ENCODE assay signal across 12 mouse cellular contexts in genomic region chr11:96320688-96321087, GRCm38 (mm10). TPM values are rescaled to one million over a fixed set of nuclear protein-coding genes. Genes with fewer than 3 reads are reported as not detected.
DNase-seq lines count a peak whose midpoint lies in the region; ATAC-seq lines count a peak whose summit lies in the region.
"Had no signal": no experiment of that assay in that cellular context is flagged by ENCODE, and none has a peak within 500 bp of the region (broad histone marks: within the 10 kb centered on the region; RNA-seq: fewer than 3 reads in every experiment).

No protein-coding gene starts in this region.

- DNase-seq in kidney, adult 18-20 months: peak; percentile 55
- no peak for DNase-seq in kidney, adult 11 months
- no peak for DNase-seq in right cerebral cortex, adult 2 months (ENCODE audit: low spot score in 2 of 2)
- DNase-seq in left cerebral cortex, postnatal 25 days (ENCODE audit: low spot score in 2 of 2): no peak
- DNase-seq in thymus, postnatal 10 days (ENCODE audit: low spot score in 2 of 2): no peak
- DNase-seq: forebrain, postnatal 0 days; heart, postnatal 14 days had no signal

- H3K27me3 ChIP-seq in hindbrain, embryonic 13.5 days: peaks cover 87% of the 10 kb centered on the region
- H3K27me3 ChIP-seq in kidney, embryonic 15.5 days: no peaks in the 10 kb centered on the region
- H3K27me3 ChIP-seq in neural tube, embryonic 12.5 days (replicated peaks): no peaks in the 10 kb centered on the region

- no peak for ATAC-seq in hindbrain, embryonic 13.5 days (ENCODE audit: low FRiP score)
- no peak for ATAC-seq in kidney, embryonic 15.5 days (replicated peaks; ENCODE audit: low FRiP score)
- ATAC-seq in neural tube, embryonic 12.5 days (ENCODE audit: low FRiP score, low read depth): no peak
- ATAC-seq: forebrain, postnatal 0 days had no signal

- peak overlapping the region; percentile 57 for H3K4me3 ChIP-seq in hindbrain, embryonic 13.5 days
- H3K4me3 ChIP-seq in kidney, embryonic 15.5 days (replicated peaks): peak overlapping the region; percentile 80
- H3K4me3 ChIP-seq in neural tube, embryonic 12.5 days: peak overlapping the region; percentile 99

- no peaks in the 10 kb centered on the region for H3K36me3 ChIP-seq in hindbrain, embryonic 13.5 days
- peaks cover 8% of the 10 kb centered on the region for H3K36me3 ChIP-seq in kidney, embryonic 15.5 days
- H3K36me3 ChIP-seq in neural tube, embryonic 12.5 days: peaks cover 12% of the 10 kb centered on the region; the same call in 1 of the 2 replicates

- peak overlapping the region; percentile 83 for H3K4me2 ChIP-seq in hindbrain, embryonic 13.5 days
- peak overlapping the region; percentile 90 for H3K4me2 ChIP-seq in kidney, embryonic 15.5 days
- peak overlapping the region; percentile 100 for H3K4me2 ChIP-seq in neural tube, embryonic 12.5 days (replicated peaks)

- peak overlapping the region; percentile 100 for H3K27ac ChIP-seq in hindbrain, embryonic 13.5 days
- H3K27ac ChIP-seq in kidney, embryonic 15.5 days: peak overlapping the region; percentile 100
- peak overlapping the region; percentile 100 for H3K27ac ChIP-seq in neural tube, embryonic 12.5 days

- intact Hi-C loops in left cerebral cortex, postnatal 25 days (cut with DNase I): loop anchor here (10.0 kb wide), 1 partner anchor 146 kb away; no protein-coding TSS in a partner anchor

- H3K9me3 ChIP-seq in hindbrain, embryonic 13.5 days: no peaks in the 10 kb centered on the region
- H3K9me3 ChIP-seq in kidney, embryonic 15.5 days (replicated peaks): no peaks in the 10 kb centered on the region
- H3K9me3 ChIP-seq in neural tube, embryonic 12.5 days: no peaks in the 10 kb centered on the region
- H3K9me3 ChIP-seq: megakaryocyte, embryonic 14.5 days had no signal

- WGBS in hindbrain, embryonic 13.5 days: 5% methylated on average over 17 of the region's 17 CpGs
- WGBS in kidney, embryonic 15.5 days: 6% methylated on average over 17 of the region's 17 CpGs
- under 1% methylated on average over 17 of the region's 17 CpGs for WGBS in neural tube, embryonic 12.5 days

- peak overlapping the region; percentile 99 for H3K9ac ChIP-seq in hindbrain, embryonic 13.5 days
- H3K9ac ChIP-seq in kidney, embryonic 15.5 days: peak overlapping the region; percentile 72
- H3K9ac ChIP-seq in neural tube, embryonic 12.5 days: peak overlapping the region; percentile 100
- H3K9ac ChIP-seq: forebrain, postnatal 0 days had no signal

- H3K4me1 ChIP-seq in hindbrain, embryonic 13.5 days (replicated peaks): peaks cover 3% of the 10 kb centered on the region
- peaks cover 86% of the 10 kb centered on the region for H3K4me1 ChIP-seq in kidney, embryonic 15.5 days
- peaks cover 56% of the 10 kb centered on the region for H3K4me1 ChIP-seq in neural tube, embryonic 12.5 days

RNA-seq across cellular contexts. Expression of gene Hoxb3, which starts 2.4 kb away (rescaled TPM):
- 11.9 and 14.5 TPM in 2 replicates for polyA plus RNA-seq in hindbrain, embryonic 13.5 days (2015; fragmentation: Nextera tagmentation; extraction: Ambion mirVana)
- polyA plus RNA-seq in kidney, embryonic 15.5 days (2015; fragmentation: Nextera tagmentation; extraction: Ambion mirVana): 4.4 and 4.5 TPM in 2 replicates
- 21.2 and 26.5 TPM in 2 replicates for polyA plus RNA-seq in neural tube, embryonic 12.5 days (2016; fragmentation: Nextera tagmentation; extraction: Ambion mirVana)
- total RNA-seq in left cerebral cortex, postnatal 25 days (2021): not detected
- total RNA-seq: forebrain, postnatal 0 days; left cerebral cortex, adult 8-10 months had no signal
- polyA plus RNA-seq: forebrain, postnatal 0 days had no signal

RNA-seq across cellular contexts. Expression of gene Hoxb4, which starts 2.6 kb away (rescaled TPM):
- polyA plus RNA-seq in hindbrain, embryonic 13.5 days (2015; fragmentation: Nextera tagmentation; extraction: Ambion mirVana): 9.5 and 11.3 TPM in 2 replicates
- 6.4 and 7.1 TPM in 2 replicates for polyA plus RNA-seq in kidney, embryonic 15.5 days (2015; fragmentation: Nextera tagmentation; extraction: Ambion mirVana)
- polyA plus RNA-seq in neural tube, embryonic 12.5 days (2016; fragmentation: Nextera tagmentation; extraction: Ambion mirVana): 10.2 and 15.1 TPM in 2 replicates
- not detected for total RNA-seq in left cerebral cortex, postnatal 25 days (2021)
- total RNA-seq: forebrain, postnatal 0 days had no signal
- polyA plus RNA-seq: forebrain, postnatal 0 days had no signal

RNA-seq across cellular contexts. Expression of gene Hoxb5, which starts 17.6 kb away (rescaled TPM):
- 196 and 216 TPM in 2 replicates for polyA plus RNA-seq in hindbrain, embryonic 13.5 days (2015; fragmentation: Nextera tagmentation; extraction: Ambion mirVana)
- 18.8 and 20.2 TPM in 2 replicates for polyA plus RNA-seq in kidney, embryonic 15.5 days (2015; fragmentation: Nextera tagmentation; extraction: Ambion mirVana)
- 79.2 and 94.7 TPM in 2 replicates for polyA plus RNA-seq in neural tube, embryonic 12.5 days (2016; fragmentation: Nextera tagmentation; extraction: Ambion mirVana)
- total RNA-seq in left cerebral cortex, postnatal 25 days (2021): not detected
- total RNA-seq: forebrain, postnatal 0 days; left cerebral cortex, adult 8-10 months had no signal
- polyA plus RNA-seq: forebrain, postnatal 0 days had no signal

RNA-seq across cellular contexts. Expression of gene Hoxb6, which starts 28.4 kb away (rescaled TPM):
- 81.9 and 132 TPM in 2 replicates for polyA plus RNA-seq in hindbrain, embryonic 13.5 days (2015; fragmentation: Nextera tagmentation; extraction: Ambion mirVana)
- 47.1 and 49.1 TPM in 2 replicates for polyA plus RNA-seq in kidney, embryonic 15.5 days (2015; fragmentation: Nextera tagmentation; extraction: Ambion mirVana)
- polyA plus RNA-seq in neural tube, embryonic 12.5 days (2016; fragmentation: Nextera tagmentation; extraction: Ambion mirVana): 145 and 151 TPM in 2 replicates
- not detected for total RNA-seq in left cerebral cortex, postnatal 25 days (2021)
- total RNA-seq: forebrain, postnatal 0 days; heart, postnatal 14 days; left cerebral cortex, adult 8-10 months had no signal
- polyA plus RNA-seq: forebrain, postnatal 0 days had no signal

RNA-seq across cellular contexts. Expression of gene Hoxb2, which starts 29.6 kb away (rescaled TPM):
- polyA plus RNA-seq in hindbrain, embryonic 13.5 days (2015; fragmentation: Nextera tagmentation; extraction: Ambion mirVana): 38.6 and 47.2 TPM in 2 replicates
- polyA plus RNA-seq in kidney, embryonic 15.5 days (2015; fragmentation: Nextera tagmentation; extraction: Ambion mirVana): 45.7 and 45.9 TPM in 2 replicates
- 109 and 119 TPM in 2 replicates for polyA plus RNA-seq in neural tube, embryonic 12.5 days (2016; fragmentation: Nextera tagmentation; extraction: Ambion mirVana)
- total RNA-seq in left cerebral cortex, postnatal 25 days (2021): not detected
- total RNA-seq: forebrain, postnatal 0 days; left cerebral cortex, adult 8-10 months had no signal
- polyA plus RNA-seq: forebrain, postnatal 0 days had no signal
